Mouse (Mus musculus): ENCODE measurements around the gene C1ra. TPM values are rescaled to one million over a fixed set of nuclear protein-coding genes. Genes with fewer than 3 reads are reported as not detected.
A peak's percentile ranks its signal among the peaks of the same experiment; 100 is the strongest.
"Not testable (repeated sequence)": the region's sequence is repeated elsewhere in the genome, so short reads cannot be mapped to it uniquely, and the experiment has no call there.

Gene C1ra
- polyA plus RNA-seq, 1 experiment from 2014 or later = 30.1 TPM

DNA sequence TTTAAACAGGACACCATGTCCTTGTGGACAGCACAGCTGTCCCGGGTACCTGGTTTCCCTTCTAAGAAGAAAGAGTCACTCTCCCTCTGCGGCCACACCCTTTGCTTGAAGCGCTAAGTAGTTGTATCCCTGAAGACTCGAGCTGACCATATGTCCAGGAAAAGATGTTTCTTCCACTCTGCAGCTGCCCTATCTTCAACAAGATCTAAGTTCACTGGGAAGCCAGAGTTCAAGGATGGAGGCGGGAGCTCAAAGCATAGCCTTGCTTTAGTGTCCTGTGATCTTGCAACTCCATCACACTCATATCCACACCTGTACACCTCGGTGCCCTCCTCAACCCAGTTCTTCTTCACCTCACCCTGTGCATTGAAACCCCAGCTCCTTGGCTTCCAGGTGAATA is 269 bp upstream of the C1ra start:
- ATAC-seq (ENCODE audit: low read depth) = no peak
- Histone ChIP-seq H3K27ac (ENCODE audit: low read length) (no peak overlapping the region), H3K4me1 (ENCODE audit: control insufficient read depth, low read depth, low read length) (no peaks in the 10 kb centered on the region), H3K9me3 (replicated peaks; ENCODE audit: control insufficient read depth, low read length) (no peaks in the 10 kb centered on the region), H3K36me3 (ENCODE audit: control insufficient read depth, insufficient read depth) (no peaks in the 10 kb centered on the region), H3K9ac (ENCODE audit: low read depth, low read length) (no peak overlapping the region), H3K27me3 (ENCODE audit: control insufficient read depth, insufficient read depth, low read depth, low read length) (no peaks in the 10 kb centered on the region), H3K4me3 (ENCODE audit: low read depth, low read length) (no peak overlapping the region), H3K4me2 (ENCODE audit: low read depth, low read length) (no peak overlapping the region)
- WGBS (ENCODE audit: insufficient replicate concordance) = 42% methylated on average over 6 of the region's 6 CpGs

DNA sequence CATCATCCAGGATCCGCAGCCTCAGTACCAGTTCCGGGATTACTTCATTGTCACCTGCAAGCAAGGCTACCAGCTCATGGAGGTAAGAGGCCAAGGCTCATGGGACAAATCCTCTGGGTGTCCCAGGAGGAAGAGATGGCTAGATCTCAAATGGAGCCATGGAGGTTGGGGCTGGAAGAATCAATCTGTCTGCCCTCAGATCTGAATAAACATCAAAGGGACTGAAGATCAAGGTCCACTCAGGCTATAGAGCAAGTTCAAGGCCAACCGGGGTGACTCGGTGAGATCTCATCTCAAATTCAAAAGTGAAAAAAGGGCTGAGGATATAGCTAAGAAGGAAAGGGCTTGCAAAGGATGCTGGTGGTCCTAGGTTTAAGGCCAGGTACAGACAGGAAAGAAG is 5.5 kb downstream of the C1ra start:
- not testable (repeated sequence) for ATAC-seq (ENCODE audit: low read depth); H3K4me1 ChIP-seq (ENCODE audit: control insufficient read depth, low read depth, low read length)

DNA sequence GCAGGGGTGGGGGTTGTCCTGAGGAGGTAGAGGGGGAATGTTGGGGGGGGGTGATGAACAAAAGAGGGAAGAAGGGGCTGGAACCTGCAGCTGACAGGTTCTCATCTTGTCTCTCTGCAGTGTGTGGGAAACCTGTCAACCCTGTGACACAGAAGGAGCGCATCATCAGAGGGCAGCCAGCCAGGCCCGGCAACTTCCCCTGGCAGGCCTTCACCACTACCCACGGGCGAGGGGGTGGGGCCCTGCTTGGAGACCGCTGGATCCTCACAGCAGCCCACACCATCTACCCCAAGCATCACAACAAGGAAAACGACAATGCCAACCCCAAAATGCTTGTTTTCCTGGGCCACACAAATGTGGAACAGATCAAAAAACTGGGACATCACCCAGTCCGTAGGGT is 9.9 kb downstream of the C1ra start:
- not testable (repeated sequence) for H3K4me2 ChIP-seq (ENCODE audit: low read depth, low read length); H3K27ac ChIP-seq (ENCODE audit: low read length); H3K4me1 ChIP-seq (ENCODE audit: control insufficient read depth, low read depth, low read length); H3K36me3 ChIP-seq (ENCODE audit: control insufficient read depth, insufficient read depth); H3K9me3 ChIP-seq (replicated peaks; ENCODE audit: control insufficient read depth, low read length); H3K4me3 ChIP-seq (ENCODE audit: low read depth, low read length); H3K9ac ChIP-seq (ENCODE audit: low read depth, low read length); ATAC-seq (ENCODE audit: low read depth); H3K27me3 ChIP-seq (ENCODE audit: control insufficient read depth, insufficient read depth, low read depth, low read length)
- 55% methylated on average over 7 of the region's 7 CpGs for WGBS (ENCODE audit: insufficient replicate concordance)

More for the DNA sequence above, 5.5 kb downstream of the C1ra start:
- H3K36me3 ChIP-seq (ENCODE audit: control insufficient read depth, insufficient read depth); H3K9me3 ChIP-seq (replicated peaks; ENCODE audit: control insufficient read depth, low read length); H3K27ac ChIP-seq (ENCODE audit: low read length); H3K4me2 ChIP-seq (ENCODE audit: low read depth, low read length); H3K4me3 ChIP-seq (ENCODE audit: low read depth, low read length); H3K27me3 ChIP-seq (ENCODE audit: control insufficient read depth, insufficient read depth, low read depth, low read length); H3K9ac ChIP-seq (ENCODE audit: low read depth, low read length): not testable (repeated sequence)
- 67% methylated on average over 3 of the region's 4 CpGs for WGBS (ENCODE audit: insufficient replicate concordance)

DNA sequence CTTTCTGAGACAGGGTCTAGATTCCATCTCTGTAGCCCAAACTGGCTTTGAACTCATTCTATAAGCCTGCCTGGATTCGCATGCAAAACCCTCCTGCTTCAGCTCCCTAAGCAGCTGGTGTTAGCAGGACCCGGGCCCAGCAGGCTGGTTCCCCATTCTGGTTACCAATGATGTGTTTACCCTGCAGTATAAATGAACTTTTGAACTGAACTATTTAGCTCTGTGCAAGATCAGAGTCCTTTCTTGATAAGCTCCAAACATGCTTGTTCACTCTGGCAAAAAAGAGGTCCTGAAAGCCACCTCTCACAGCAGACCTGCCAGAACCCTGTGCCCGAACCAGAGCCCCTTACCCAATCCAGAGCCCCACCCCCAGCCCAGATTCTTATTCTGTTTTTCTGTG is 15.7 kb downstream of the C1ra start:
- H3K4me1 ChIP-seq (ENCODE audit: control insufficient read depth, low read depth, low read length) = no peaks in the 10 kb centered on the region

DNA sequence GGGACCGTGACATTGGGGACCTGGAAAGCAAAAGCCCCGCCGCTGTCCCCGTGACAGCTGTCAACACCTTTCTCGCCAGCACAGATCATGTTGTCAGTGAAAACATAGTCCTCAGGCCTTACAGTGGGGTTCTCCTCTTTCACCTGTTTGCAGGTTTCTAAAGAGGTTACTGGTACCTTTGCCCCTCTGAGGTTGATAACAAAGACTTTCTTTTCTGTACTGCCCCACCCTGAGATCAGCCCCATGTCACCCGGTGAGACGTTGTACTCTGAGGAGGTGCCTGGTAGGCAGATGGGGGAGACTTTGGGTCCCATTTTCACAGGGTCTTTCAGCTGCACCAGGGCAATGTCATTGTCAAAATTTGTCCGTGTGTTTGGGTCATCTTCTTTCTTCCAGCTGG is 18.9 kb downstream of the C1ra start:
- 68% methylated on average over 8 of the region's 8 CpGs for WGBS (ENCODE audit: insufficient replicate concordance)
- H3K4me2 ChIP-seq (ENCODE audit: low read depth, low read length) = no peak overlapping the region
- no peaks in the 10 kb centered on the region for H3K27me3 ChIP-seq (ENCODE audit: control insufficient read depth, insufficient read depth, low read depth, low read length)
- H3K4me3 ChIP-seq (ENCODE audit: low read depth, low read length) = no peak overlapping the region
- no peaks in the 10 kb centered on the region for H3K9me3 ChIP-seq (replicated peaks; ENCODE audit: control insufficient read depth, low read length)
- H3K4me1 ChIP-seq (ENCODE audit: control insufficient read depth, low read depth, low read length) = no peaks in the 10 kb centered on the region
- no peak overlapping the region for H3K27ac ChIP-seq (ENCODE audit: low read length)
- ATAC-seq (ENCODE audit: low read depth) = no peak
- H3K36me3 ChIP-seq (ENCODE audit: control insufficient read depth, insufficient read depth) = no peaks in the 10 kb centered on the region
- H3K9ac ChIP-seq (ENCODE audit: low read depth, low read length) = no peak overlapping the region

More for the DNA sequence above, 15.7 kb downstream of the C1ra start:
- Histone ChIP-seq H3K36me3 (ENCODE audit: control insufficient read depth, insufficient read depth) (no peaks in the 10 kb centered on the region), H3K9ac (ENCODE audit: low read depth, low read length) (no peak overlapping the region), H3K9me3 (replicated peaks; ENCODE audit: control insufficient read depth, low read length) (no peaks in the 10 kb centered on the region), H3K27me3 (ENCODE audit: control insufficient read depth, insufficient read depth, low read depth, low read length) (no peaks in the 10 kb centered on the region), H3K4me3 (ENCODE audit: low read depth, low read length) (no peak overlapping the region), H3K4me2 (ENCODE audit: low read depth, low read length) (no peak overlapping the region), H3K27ac (ENCODE audit: low read length) (peak overlapping the region; percentile 15; the same call in 1 of the 2 replicates)
- 43% methylated on average over 3 of the region's 3 CpGs for WGBS (ENCODE audit: insufficient replicate concordance)
- peak; percentile 74 for ATAC-seq (ENCODE audit: low read depth)

DNA sequence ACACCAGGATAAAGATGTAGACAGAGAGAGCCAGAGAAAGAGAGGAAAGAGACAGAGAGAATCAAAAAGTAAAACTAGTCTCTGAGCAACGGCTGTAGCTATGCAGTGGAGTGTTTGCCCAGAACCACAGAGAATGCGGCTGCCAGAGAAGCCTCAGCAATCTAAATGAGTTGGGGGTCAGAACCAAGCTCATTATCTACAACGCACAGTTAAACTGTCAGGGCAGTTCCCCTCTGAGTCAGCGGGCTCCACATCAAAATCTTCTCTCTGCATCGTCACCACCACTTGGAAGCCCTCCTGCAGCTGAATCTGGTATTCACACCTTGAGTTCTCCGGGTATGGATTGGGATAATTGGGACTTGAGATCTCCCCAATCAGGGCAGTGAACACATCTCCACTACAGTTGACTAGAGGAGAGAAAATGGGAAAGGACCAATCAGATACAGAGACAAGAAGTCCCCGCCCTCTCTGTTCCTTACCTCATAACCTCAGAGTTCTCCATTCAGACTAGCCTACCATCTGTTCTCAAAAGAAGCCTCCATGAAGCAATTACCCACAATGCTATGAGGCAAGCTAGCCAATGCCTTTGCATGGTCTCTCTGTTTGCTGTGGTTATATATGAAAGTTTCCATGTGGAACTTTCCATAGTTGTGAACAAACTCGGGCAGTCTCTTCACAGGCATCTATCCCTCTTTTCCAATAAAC is 24.1 kb downstream of the C1ra start:
- not testable (repeated sequence) for H3K4me1 ChIP-seq (ENCODE audit: control insufficient read depth, low read depth, low read length); H3K27me3 ChIP-seq (ENCODE audit: control insufficient read depth, insufficient read depth, low read depth, low read length); H3K9me3 ChIP-seq (replicated peaks; ENCODE audit: control insufficient read depth, low read length); H3K4me3 ChIP-seq (ENCODE audit: low read depth, low read length); H3K4me2 ChIP-seq (ENCODE audit: low read depth, low read length); ATAC-seq (ENCODE audit: low read depth); H3K36me3 ChIP-seq (ENCODE audit: control insufficient read depth, insufficient read depth); H3K27ac ChIP-seq (ENCODE audit: low read length); H3K9ac ChIP-seq (ENCODE audit: low read depth, low read length)
- 39% methylated on average over 8 of the region's 8 CpGs for WGBS (ENCODE audit: insufficient replicate concordance)

DNA sequence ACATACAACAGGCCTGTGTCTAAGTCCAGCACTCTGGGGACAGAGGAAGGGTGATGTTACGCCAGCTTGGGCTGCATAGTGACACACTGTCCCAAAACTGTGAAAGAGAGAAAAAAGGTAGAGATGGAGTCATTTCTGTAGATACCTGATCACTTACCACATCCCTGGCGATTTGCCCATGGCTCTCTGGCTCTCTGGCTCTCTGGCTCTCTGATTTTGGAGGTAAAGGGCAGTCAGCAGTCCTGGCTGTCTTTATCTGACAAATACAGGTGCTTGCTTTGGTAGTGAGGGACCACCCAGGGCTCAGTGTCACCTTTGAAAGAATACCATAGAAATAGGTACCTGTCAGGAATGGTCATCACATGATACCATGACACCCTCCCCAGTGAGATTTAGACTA is 29.0 kb downstream of the C1ra start:
- H3K9me3 ChIP-seq (replicated peaks; ENCODE audit: control insufficient read depth, low read length); H3K27me3 ChIP-seq (ENCODE audit: control insufficient read depth, insufficient read depth, low read depth, low read length); ATAC-seq (ENCODE audit: low read depth); H3K4me3 ChIP-seq (ENCODE audit: low read depth, low read length); H3K4me2 ChIP-seq (ENCODE audit: low read depth, low read length); H3K36me3 ChIP-seq (ENCODE audit: control insufficient read depth, insufficient read depth); H3K9ac ChIP-seq (ENCODE audit: low read depth, low read length); H3K4me1 ChIP-seq (ENCODE audit: control insufficient read depth, low read depth, low read length); H3K27ac ChIP-seq (ENCODE audit: low read length): not testable (repeated sequence)
- WGBS (ENCODE audit: insufficient replicate concordance) = 49% methylated on average over 2 of the region's 2 CpGs

DNA sequence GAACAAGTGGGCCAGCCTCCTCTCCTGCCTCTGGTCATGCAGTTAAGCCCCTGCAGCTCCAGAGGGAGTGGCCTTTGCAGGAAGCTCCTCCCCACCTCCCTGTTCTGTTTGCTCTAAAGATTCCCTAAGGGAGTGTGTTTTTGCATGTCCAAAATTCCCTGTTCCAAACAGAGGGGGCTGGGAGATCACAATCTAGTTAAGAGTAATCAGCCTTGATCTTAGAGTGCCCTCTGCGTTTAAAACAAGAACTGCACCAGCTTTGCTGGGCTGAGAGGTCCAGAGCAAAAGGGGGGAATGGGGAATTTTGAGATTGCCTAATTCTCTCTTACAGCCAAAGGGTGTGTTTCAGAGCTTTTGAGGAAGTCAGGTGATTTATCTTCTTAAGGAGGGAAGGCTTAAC is 30.1 kb downstream of the C1ra start, which contains the start of gene C1s1:
C1s1 (minus strand) TSS at position 76 of the 400 bp plus-strand sequence.
- not testable (repeated sequence) for H3K27ac ChIP-seq (ENCODE audit: low read length); H3K27me3 ChIP-seq (ENCODE audit: control insufficient read depth, insufficient read depth, low read depth, low read length); H3K4me1 ChIP-seq (ENCODE audit: control insufficient read depth, low read depth, low read length); H3K9me3 ChIP-seq (replicated peaks; ENCODE audit: control insufficient read depth, low read length); H3K36me3 ChIP-seq (ENCODE audit: control insufficient read depth, insufficient read depth)
- ATAC-seq (ENCODE audit: low read depth) = peak; percentile 84
- Histone ChIP-seq H3K9ac (ENCODE audit: low read depth, low read length) (peak within 1 kb of the TSS; percentile 20; the same call in 1 of the 2 replicates), H3K4me3 (ENCODE audit: low read depth, low read length) (peak within 1 kb of the TSS; percentile 27), H3K4me2 (ENCODE audit: low read depth, low read length) (peak within 1 kb of the TSS; percentile 5; the same call in 1 of the 2 replicates)
- 0% methylated on average over 1 of the region's 1 CpGs for WGBS (ENCODE audit: insufficient replicate concordance)

DNA sequence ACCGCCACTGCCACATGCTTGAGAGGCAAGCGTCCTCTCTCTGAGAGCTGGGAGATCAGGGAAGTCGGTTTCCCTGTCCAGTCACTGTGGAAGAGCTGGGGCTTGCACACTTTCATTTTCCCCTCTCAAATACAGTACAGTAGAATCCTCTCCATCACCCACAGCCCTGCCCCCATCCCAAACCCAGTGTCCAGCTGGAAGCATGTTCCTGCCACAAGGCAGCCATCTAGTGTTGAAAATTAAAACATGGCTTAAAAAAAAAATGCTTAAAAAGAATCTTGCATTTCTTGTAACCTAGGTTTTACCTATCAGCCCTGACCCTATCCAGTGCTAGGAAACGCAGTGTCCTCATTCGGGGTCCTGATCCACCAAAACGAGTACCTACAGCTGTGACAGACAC is 32.3 kb downstream of the C1ra start:
- no peaks in the 10 kb centered on the region for H3K4me1 ChIP-seq (ENCODE audit: control insufficient read depth, low read depth, low read length)
- 47% methylated on average over 5 of the region's 6 CpGs for WGBS (ENCODE audit: insufficient replicate concordance)
- ATAC-seq (ENCODE audit: low read depth) = no peak

More for the DNA sequence above, 32.3 kb downstream of the C1ra start:
- Histone ChIP-seq H3K4me3 (ENCODE audit: low read depth, low read length) (no peak overlapping the region), H3K27me3 (ENCODE audit: control insufficient read depth, insufficient read depth, low read depth, low read length) (no peaks in the 10 kb centered on the region), H3K9me3 (replicated peaks; ENCODE audit: control insufficient read depth, low read length) (no peaks in the 10 kb centered on the region), H3K9ac (ENCODE audit: low read depth, low read length) (no peak overlapping the region), H3K36me3 (ENCODE audit: control insufficient read depth, insufficient read depth) (no peaks in the 10 kb centered on the region), H3K27ac (ENCODE audit: low read length) (no peak overlapping the region), H3K4me2 (ENCODE audit: low read depth, low read length) (no peak overlapping the region)
